ENCODE assay signal across 7 mouse cellular contexts in the genomic region with DNA sequence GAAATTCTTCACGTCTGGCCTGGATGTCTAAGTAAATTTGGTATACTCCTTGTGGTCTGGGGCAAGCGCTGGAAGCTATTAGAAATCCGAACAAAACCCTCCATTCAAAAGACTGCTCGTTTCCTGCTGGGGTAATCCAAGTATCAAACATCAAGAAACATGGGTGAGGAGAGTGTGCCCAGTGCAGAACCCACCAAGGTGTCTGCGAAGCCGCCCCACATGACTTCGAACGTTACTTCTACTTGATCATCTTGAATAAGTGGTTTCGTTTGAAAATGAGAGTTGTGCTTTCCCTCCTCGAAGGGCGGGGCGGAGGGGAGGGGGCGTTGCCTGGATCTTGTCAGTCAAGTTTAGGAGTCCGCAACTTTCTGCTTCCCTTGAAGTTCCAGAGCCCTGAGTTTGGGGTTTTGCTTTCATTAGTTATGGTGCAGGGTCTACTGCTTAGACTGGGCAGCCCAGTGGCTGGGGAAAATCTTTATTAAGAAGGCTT.
A peak's percentile ranks its signal among the peaks of the same experiment; 100 is the strongest.
DNase-seq lines count a peak whose midpoint lies in the region; ATAC-seq and TF ChIP-seq lines count a peak whose summit lies in the region.

No protein-coding gene starts in this region.

- peak overlapping the region; percentile 41 for H3K4me2 ChIP-seq in forebrain, embryonic 14.5 days (ENCODE audit: low read length)
- H3K4me2 ChIP-seq in limb, embryonic 13.5 days (replicated peaks) = peak overlapping the region; percentile 54

- DNase-seq in right cerebral cortex, postnatal 4 days = peak; percentile 22
- DNase-seq in right cerebral cortex, postnatal 14 days = no peak
- DNase-seq in forebrain, embryonic 14.5 days (ENCODE audit: low spot score) = peak; percentile 47
- DNase-seq in frontal cortex, postnatal 36 days (ENCODE audit: low spot score in 2 of 2) = no peak
- no peak for DNase-seq in thymus, postnatal 36 days

- 0 out of 2 replicates have a peak, but pooled peaks cover 5% of the 10 kb centered on the region for H3K4me1 ChIP-seq in forebrain, embryonic 14.5 days (ENCODE audit: control insufficient read depth, insufficient read depth, low read length)
- peaks cover 42% of the 10 kb centered on the region for H3K4me1 ChIP-seq in limb, embryonic 13.5 days
- H3K4me1 ChIP-seq in olfactory bulb, adult 2 months (ENCODE audit: control insufficient read depth, insufficient read depth, low read length) = peaks cover 3% of the 10 kb centered on the region

- 10% methylated on average over 14 of the region's 14 CpGs for WGBS in forebrain, embryonic 14.5 days
- WGBS in limb, embryonic 13.5 days = 28% methylated on average over 14 of the region's 14 CpGs
- WGBS in olfactory bulb, adult 2 months = 29% methylated on average over 14 of the region's 14 CpGs

- no peak overlapping the region for H3K27ac ChIP-seq in forebrain, embryonic 14.5 days (ENCODE audit: low read depth, low read length)
- H3K27ac ChIP-seq in limb, embryonic 13.5 days = no peak overlapping the region
- peak overlapping the region; percentile 64; the same call in 1 of the 2 replicates for H3K27ac ChIP-seq in olfactory bulb, adult 2 months (ENCODE audit: insufficient read depth, low read depth, low read length)

- no peak overlapping the region for H3K9ac ChIP-seq in forebrain, embryonic 14.5 days (ENCODE audit: low read length)
- H3K9ac ChIP-seq in limb, embryonic 13.5 days = peak overlapping the region; percentile 31; the same call in 1 of the 2 replicates

- no peaks in the 10 kb centered on the region for H3K27me3 ChIP-seq in forebrain, embryonic 14.5 days (replicated peaks; ENCODE audit: control insufficient read depth, insufficient read depth, low read length)
- H3K27me3 ChIP-seq in limb, embryonic 13.5 days = 0 out of 2 replicates have a peak, but pooled peaks cover 3% of the 10 kb centered on the region

- TF ChIP-seq CTCF in olfactory bulb, adult 2 months (IDR thresholded peaks at IDR 0.05; ENCODE audit: insufficient read depth, low read depth, low read length) = no peak

- H3K9me3 ChIP-seq in forebrain, embryonic 14.5 days (replicated peaks; ENCODE audit: control insufficient read depth, low read length) = no peaks in the 10 kb centered on the region
- H3K9me3 ChIP-seq in limb, embryonic 13.5 days = no peaks in the 10 kb centered on the region

- H3K36me3 ChIP-seq in forebrain, embryonic 14.5 days (ENCODE audit: control insufficient read depth, insufficient read depth, low read length) = no peaks in the 10 kb centered on the region
- H3K36me3 ChIP-seq in limb, embryonic 13.5 days = no peaks in the 10 kb centered on the region

- peak overlapping the region; percentile 12; the same call in 1 of the 2 replicates for H3K4me3 ChIP-seq in forebrain, embryonic 14.5 days (ENCODE audit: low read depth, low read length)
- peak overlapping the region; percentile 22; the same call in 1 of the 2 replicates for H3K4me3 ChIP-seq in limb, embryonic 13.5 days
- no peak overlapping the region for H3K4me3 ChIP-seq in olfactory bulb, adult 2 months (ENCODE audit: insufficient read depth, low read depth, low read length)

- TF ChIP-seq POLR2A in olfactory bulb, adult 2 months (IDR thresholded peaks at IDR 0.05; ENCODE audit: insufficient read depth, low read depth, low read length) = no peak

- ATAC-seq in forebrain, embryonic 14.5 days = peak; percentile 62; the same call in 1 of the 2 replicates
- ATAC-seq in limb, embryonic 13.5 days (ENCODE audit: low FRiP score, low read depth) = peak; percentile 50; the same call in 1 of the 2 replicates

Comparison
In these comparisons a context has a peak if more than half of its experiments do, and no peak if none do; other contexts are left out.
1. DNase-seq: peak in right cerebral cortex, postnatal 4 days (single experiment) and forebrain, embryonic 14.5 days (single experiment); none in right cerebral cortex, postnatal 14 days (single experiment), frontal cortex, postnatal 36 days (0 of 2) and thymus, postnatal 36 days (0 of 2).